Comparison of ENCODE assay signal across 19 mouse cellular contexts in genomic region chr5:142771034-142771433, GRCm38 (mm10). TPM values are rescaled to one million over a fixed set of nuclear protein-coding genes. Genes with fewer than 3 reads are reported as not detected.
DNase-seq lines count a peak whose midpoint lies in the region; ATAC-seq and TF ChIP-seq lines count a peak whose summit lies in the region.
"Had no signal": no experiment of that assay in that cellular context is flagged by ENCODE, and none has a peak within 500 bp of the region (broad histone marks: within the 10 kb centered on the region; RNA-seq: fewer than 3 reads in every experiment).

No protein-coding gene starts in this region.

- no peak for ATAC-seq in heart, embryonic 11.5 days (replicated peaks; ENCODE audit: insufficient number of reproducible peaks, low FRiP score, low TSS enrichment)
- ATAC-seq in hindbrain, embryonic 15.5 days (ENCODE audit: low FRiP score, low read depth), result no peak
- ATAC-seq in hindbrain, embryonic 12.5 days (ENCODE audit: low FRiP score), result no peak
- ATAC-seq in lung, postnatal 0 days, result peak; percentile 30; the same call in 1 of the 2 replicates
- no peak for ATAC-seq in embryonic facial prominence, embryonic 15.5 days (ENCODE audit: insufficient number of reproducible peaks, low FRiP score, low TSS enrichment, low read depth)
- ATAC-seq: forebrain, embryonic 13.5 days; midbrain, embryonic 16.5 days had no signal

- H3K9me3 ChIP-seq in heart, embryonic 11.5 days (replicated peaks; ENCODE audit: control insufficient read depth, low read length), result no peaks in the 10 kb centered on the region
- H3K9me3 ChIP-seq in hindbrain, embryonic 15.5 days, result no peaks in the 10 kb centered on the region
- H3K9me3 ChIP-seq in hindbrain, embryonic 12.5 days (replicated peaks), result no peaks in the 10 kb centered on the region
- no peaks in the 10 kb centered on the region for H3K9me3 ChIP-seq in lung, postnatal 0 days (ENCODE audit: low read length)
- H3K9me3 ChIP-seq in embryonic facial prominence, embryonic 15.5 days (replicated peaks), result no peaks in the 10 kb centered on the region
- H3K9me3 ChIP-seq: embryonic facial prominence, embryonic 12.5 days; forebrain, embryonic 13.5 days; limb, embryonic 13.5 days; lung, embryonic 15.5 days had no signal

- H3K4me2 ChIP-seq in heart, embryonic 11.5 days, result no peak overlapping the region; the same call in 1 of the 2 replicates
- H3K4me2 ChIP-seq in hindbrain, embryonic 15.5 days, result no peak overlapping the region
- no peak overlapping the region for H3K4me2 ChIP-seq in hindbrain, embryonic 12.5 days (replicated peaks)
- no peak overlapping the region for H3K4me2 ChIP-seq in lung, postnatal 0 days (replicated peaks; ENCODE audit: low read depth, low read length)
- no peak overlapping the region for H3K4me2 ChIP-seq in embryonic facial prominence, embryonic 15.5 days (replicated peaks)
- H3K4me2 ChIP-seq: embryonic facial prominence, embryonic 12.5 days; forebrain, embryonic 13.5 days; limb, embryonic 13.5 days; lung, embryonic 15.5 days had no signal

- H3K36me3 ChIP-seq in heart, embryonic 11.5 days (ENCODE audit: control insufficient read depth, insufficient read depth, low read length), result peaks cover 40% of the 10 kb centered on the region
- peaks cover 61% of the 10 kb centered on the region for H3K36me3 ChIP-seq in hindbrain, embryonic 15.5 days
- peaks cover 82% of the 10 kb centered on the region for H3K36me3 ChIP-seq in hindbrain, embryonic 12.5 days
- H3K36me3 ChIP-seq in lung, postnatal 0 days (ENCODE audit: insufficient read depth, low read length), result peaks cover 31% of the 10 kb centered on the region
- peaks cover 87% of the 10 kb centered on the region for H3K36me3 ChIP-seq in embryonic facial prominence, embryonic 15.5 days

- WGBS in heart, embryonic 11.5 days (ENCODE audit: insufficient replicate concordance), result 45% methylated on average over 4 of the region's 4 CpGs
- WGBS in hindbrain, embryonic 15.5 days, result 89% methylated on average over 4 of the region's 4 CpGs
- 93% methylated on average over 4 of the region's 4 CpGs for WGBS in hindbrain, embryonic 12.5 days
- 67% methylated on average over 4 of the region's 4 CpGs for WGBS in lung, postnatal 0 days
- 76% methylated on average over 4 of the region's 4 CpGs for WGBS in embryonic facial prominence, embryonic 15.5 days

- no peak overlapping the region for H3K9ac ChIP-seq in heart, embryonic 11.5 days (ENCODE audit: low read depth, low read length)
- H3K9ac ChIP-seq in hindbrain, embryonic 15.5 days, result 0 out of 2 replicates have a peak overlapping the region, but pooled peaks have one; percentile 4
- H3K9ac ChIP-seq in hindbrain, embryonic 12.5 days, result no peak overlapping the region
- no peak overlapping the region for H3K9ac ChIP-seq in lung, postnatal 0 days (replicated peaks; ENCODE audit: low read depth)
- no peak overlapping the region for H3K9ac ChIP-seq in embryonic facial prominence, embryonic 15.5 days
- H3K9ac ChIP-seq: embryonic facial prominence, embryonic 12.5 days; forebrain, embryonic 13.5 days; limb, embryonic 13.5 days; lung, embryonic 15.5 days had no signal

- TF ChIP-seq CTCF in lung, postnatal 0 days (IDR thresholded peaks at IDR 0.05), result no peak

- TF ChIP-seq EP300 in lung, postnatal 0 days (IDR thresholded peaks at IDR 0.05), result no peak

- H3K4me1 ChIP-seq in heart, embryonic 11.5 days (ENCODE audit: control insufficient read depth, insufficient read depth, low read length), result peaks cover 41% of the 10 kb centered on the region
- H3K4me1 ChIP-seq in hindbrain, embryonic 15.5 days (replicated peaks), result peaks cover 20% of the 10 kb centered on the region
- H3K4me1 ChIP-seq in hindbrain, embryonic 12.5 days, result peaks cover 18% of the 10 kb centered on the region
- H3K4me1 ChIP-seq in lung, postnatal 0 days (ENCODE audit: insufficient read depth, low read depth, low read length), result no peaks in the 10 kb centered on the region
- H3K4me1 ChIP-seq in embryonic facial prominence, embryonic 15.5 days, result peaks cover 35% of the 10 kb centered on the region

- H3K4me3 ChIP-seq in heart, embryonic 11.5 days (ENCODE audit: low read depth, low read length), result no peak overlapping the region
- no peak overlapping the region for H3K4me3 ChIP-seq in hindbrain, embryonic 15.5 days
- H3K4me3 ChIP-seq in hindbrain, embryonic 12.5 days, result no peak overlapping the region
- no peak overlapping the region for H3K4me3 ChIP-seq in lung, postnatal 0 days (ENCODE audit: low read depth, low read length)
- no peak overlapping the region for H3K4me3 ChIP-seq in embryonic facial prominence, embryonic 15.5 days (replicated peaks)
- H3K4me3 ChIP-seq: embryonic facial prominence, embryonic 12.5 days; forebrain, embryonic 13.5 days; left cerebral cortex, adult 2 months; limb, embryonic 13.5 days; lung, embryonic 15.5 days had no signal

- H3K27me3 ChIP-seq in heart, embryonic 11.5 days (ENCODE audit: control insufficient read depth, insufficient read depth, low read length), result no peaks in the 10 kb centered on the region
- H3K27me3 ChIP-seq in hindbrain, embryonic 15.5 days, result no peaks in the 10 kb centered on the region
- no peaks in the 10 kb centered on the region for H3K27me3 ChIP-seq in hindbrain, embryonic 12.5 days
- H3K27me3 ChIP-seq in lung, postnatal 0 days (replicated peaks; ENCODE audit: insufficient read depth, low read length), result no peaks in the 10 kb centered on the region
- H3K27me3 ChIP-seq in embryonic facial prominence, embryonic 15.5 days, result no peaks in the 10 kb centered on the region
- H3K27me3 ChIP-seq: embryonic facial prominence, embryonic 12.5 days; forebrain, embryonic 13.5 days; limb, embryonic 13.5 days; lung, embryonic 15.5 days had no signal

- no peak for DNase-seq in heart, adult 18-20 months
- no peak for DNase-seq in lung, postnatal 0 days (ENCODE audit: low spot score)
- DNase-seq in lung, postnatal 14 days, result no peak
- DNase-seq in neural tube, embryonic 10.5 days (ENCODE audit: extremely low spot score, low spot score), result no peak
- DNase-seq: adrenal gland, postnatal 36 days; cerebellum, adult 8-10 months; gastrocnemius, postnatal 14 days; kidney, adult 11 months; kidney, postnatal 10 days had no signal

- H3K27ac ChIP-seq in heart, embryonic 11.5 days (ENCODE audit: low read depth, low read length), result peak overlapping the region; percentile 37
- H3K27ac ChIP-seq in hindbrain, embryonic 15.5 days (replicated peaks), result no peak overlapping the region
- no peak overlapping the region for H3K27ac ChIP-seq in hindbrain, embryonic 12.5 days
- no peak overlapping the region for H3K27ac ChIP-seq in lung, postnatal 0 days (ENCODE audit: low read length)
- H3K27ac ChIP-seq in embryonic facial prominence, embryonic 15.5 days (replicated peaks), result 0 out of 2 replicates have a peak overlapping the region, but pooled peaks have one; percentile 28
- H3K27ac ChIP-seq: left cerebral cortex, adult 2 months; limb, embryonic 13.5 days had no signal

RNA-seq across cellular contexts. Expression of gene Tnrc18, which starts 46.4 kb away (rescaled TPM):
- polyA plus RNA-seq in heart, embryonic 11.5 days (2014; fragmentation: Nextera tagmentation; extraction: Ambion mirVana), result 23.5 and 24.4 TPM in 2 replicates
- total RNA-seq in heart, adult 18-20 months (2021), result 10 to 100 TPM; 39.2 to 48.2 TPM
- 32.7 and 33.8 TPM in 2 replicates for polyA plus RNA-seq in hindbrain, embryonic 15.5 days (2015; fragmentation: Nextera tagmentation; extraction: Ambion mirVana)
- polyA plus RNA-seq in hindbrain, embryonic 12.5 days (2016; fragmentation: Nextera tagmentation; extraction: Ambion mirVana), result 72.8 and 73.7 TPM in 2 replicates
- polyA plus RNA-seq in lung, postnatal 0 days (2015; fragmentation: Nextera tagmentation; extraction: Ambion mirVana), result 16.6 and 24.9 TPM in 2 replicates
- 39.1 and 43.4 TPM in 2 replicates for polyA plus RNA-seq in embryonic facial prominence, embryonic 15.5 days (2015; fragmentation: Nextera tagmentation; extraction: Ambion mirVana)

Comparison
In these comparisons a context has a peak if more than half of its experiments do, and no peak if none do; other contexts are left out.
1. H3K27ac ChIP-seq: peak in heart, embryonic 11.5 days (single experiment) and embryonic facial prominence, embryonic 15.5 days (single experiment); none in hindbrain, embryonic 15.5 days (single experiment), hindbrain, embryonic 12.5 days (single experiment) and lung, postnatal 0 days (single experiment).